Mouse (Mus musculus) ES-Bruce4 (cell line): ENCODE results near the gene Pla2g12a. TPM values are rescaled to one million over a fixed set of nuclear protein-coding genes. Genes with fewer than 3 reads are reported as not detected.

Experiments
- H3K27ac ChIP-seq: 2 replicates; pipeline ENCODE4 v1.5.1; 2012; ENCODE audit warnings: low read length, inconsistent platforms; ENCODE audit not compliant: insufficient read depth
- H3K27me3 ChIP-seq: 2 replicates; pipeline ENCODE4 v1.6.1; 2012; ENCODE audit warnings: mild to moderate bottlenecking, low read length, inconsistent platforms; ENCODE audit not compliant: control insufficient read depth, poor library complexity, insufficient read depth, severe bottlenecking
- H3K36me3 ChIP-seq: 2 replicates; pipeline ENCODE4 v1.6.1; 2012; ENCODE audit warnings: inconsistent platforms, mild to moderate bottlenecking, low read length, moderate library complexity; ENCODE audit not compliant: control insufficient read depth, poor library complexity, insufficient read depth, severe bottlenecking
- H3K4me1 ChIP-seq: one replicate; pipeline ENCODE4 v1.8.1; 2011; ENCODE audit warnings: low read length; ENCODE audit not compliant: control insufficient read depth, insufficient read depth
- H3K4me3 ChIP-seq: 2 replicates; pipeline ENCODE4 v1.5.1; 2011; ENCODE audit warnings: low read depth, mild to moderate bottlenecking, low read length
- H3K9ac ChIP-seq: 2 replicates; pipeline ENCODE4 v1.6.1; 2012; ENCODE audit warnings: low read depth, mild to moderate bottlenecking, inconsistent platforms; ENCODE audit not compliant: poor library complexity, severe bottlenecking
- H3K9me3 ChIP-seq: replicated peaks from 2 replicates; pipeline ENCODE4 v1.6.1; 2012; ENCODE audit warnings: mild to moderate bottlenecking, low read length, inconsistent platforms; ENCODE audit not compliant: control insufficient read depth, poor library complexity, insufficient read depth, severe bottlenecking
- CTCF ChIP-seq: IDR thresholded peaks from one replicate; pipeline ENCODE4 v1.8.1; 2011; ENCODE audit warnings: low read depth, low read length
- EP300 ChIP-seq: IDR thresholded peaks from 2 replicates; pipeline ENCODE4 v1.6.1; 2011; ENCODE audit warnings: low read depth, low read length; ENCODE audit not compliant: insufficient read depth
- POLR2A ChIP-seq: IDR thresholded peaks from one replicate; pipeline ENCODE4 v1.8.1; 2011; ENCODE audit warnings: low read length; ENCODE audit not compliant: insufficient read depth
- polyA plus RNA-seq: library from polyadenylated mRNA; stranded (reverse); fragments of >200 nt; gene quantifications from 2 replicates; pipeline ENCODE4 v1.2.4, GENCODE M21; 2011; ENCODE audit warnings: low read depth; ENCODE audit not compliant: missing spikeins, insufficient read depth, insufficient read length

Gene Pla2g12a
- polyA plus RNA-seq, 1 experiment: 17.6 TPM

- Histone ChIP-seq H3K4me3 (no peak overlapping the region), H3K9ac (no peak overlapping the region), H3K27ac (no peak overlapping the region), H3K27me3 (no peaks in the 10 kb centered on the region; the same call in 1 of the 2 replicates), H3K9me3 (no peaks in the 10 kb centered on the region), H3K36me3 (no peaks in the 10 kb centered on the region), H3K4me1 (no peaks in the 10 kb centered on the region)
- peak; percentile 84 for TF ChIP-seq CTCF
- no peak for TF ChIP-seq POLR2A
These were observed 40.0 kb downstream of the Pla2g12a start for GRCm38 (mm10) chr3:129918434-129918833.

- TF ChIP-seq EP300 (no peak), CTCF (no peak), POLR2A (no peak)
- Histone ChIP-seq H3K4me1 (no peaks in the 10 kb centered on the region), H3K9ac (no peak overlapping the region), H3K27me3 (no peaks in the 10 kb centered on the region; the same call in 1 of the 2 replicates), H3K27ac (no peak overlapping the region), H3K9me3 (no peaks in the 10 kb centered on the region), H3K4me3 (no peak overlapping the region), H3K36me3 (no peaks in the 10 kb centered on the region)
These were observed 45.2 kb downstream of the Pla2g12a start for GRCm38 (mm10) chr3:129923581-129923980.

- no peak overlapping the region for H3K9ac ChIP-seq
- H3K36me3 ChIP-seq: no peaks in the 10 kb centered on the region
- no peaks in the 10 kb centered on the region for H3K9me3 ChIP-seq
- H3K4me1 ChIP-seq: no peaks in the 10 kb centered on the region
- H3K4me3 ChIP-seq: no peak overlapping the region
- no peak overlapping the region for H3K27ac ChIP-seq
- TF ChIP-seq POLR2A (no peak), CTCF (no peak), EP300 (no peak)
- no peaks in the 10 kb centered on the region for H3K27me3 ChIP-seq
These were observed 47.5 kb downstream of the Pla2g12a start for GRCm38 (mm10) chr3:129925861-129926260.

- no peaks in the 10 kb centered on the region for H3K4me1 ChIP-seq
- H3K36me3 ChIP-seq: no peaks in the 10 kb centered on the region
- no peak overlapping the region for H3K27ac ChIP-seq
- no peaks in the 10 kb centered on the region for H3K27me3 ChIP-seq
- H3K9ac ChIP-seq: no peak overlapping the region
- TF ChIP-seq POLR2A: no peak
- no peak for TF ChIP-seq CTCF
- no peak for TF ChIP-seq EP300
- no peaks in the 10 kb centered on the region for H3K9me3 ChIP-seq
- no peak overlapping the region for H3K4me3 ChIP-seq
These were observed 51.9 kb downstream of the Pla2g12a start for GRCm38 (mm10) chr3:129930213-129930778.

GRCm38 (mm10) chr3:129932443-129932842 is 54.0 kb downstream of the Pla2g12a start:
- H3K9me3 ChIP-seq: no peaks in the 10 kb centered on the region
- H3K9ac ChIP-seq: no peak overlapping the region
- no peaks in the 10 kb centered on the region for H3K4me1 ChIP-seq
- no peak overlapping the region for H3K27ac ChIP-seq
- no peak overlapping the region for H3K4me3 ChIP-seq
- no peaks in the 10 kb centered on the region for H3K36me3 ChIP-seq
- TF ChIP-seq CTCF (peak; percentile 36), EP300 (no peak)
- H3K27me3 ChIP-seq: no peaks in the 10 kb centered on the region

- no peaks in the 10 kb centered on the region for H3K36me3 ChIP-seq
- no peak overlapping the region for H3K4me3 ChIP-seq
- H3K4me1 ChIP-seq: no peaks in the 10 kb centered on the region
- H3K9ac ChIP-seq: no peak overlapping the region
- TF ChIP-seq CTCF (no peak), POLR2A (no peak), EP300 (no peak)
- no peaks in the 10 kb centered on the region for H3K27me3 ChIP-seq
- H3K9me3 ChIP-seq: no peaks in the 10 kb centered on the region
- no peak overlapping the region for H3K27ac ChIP-seq
These were observed 58.2 kb downstream of the Pla2g12a start for GRCm38 (mm10) chr3:129936561-129936960.
